Mouse (Mus musculus): ENCODE measurements at regions not wholly inside any gene's neighbourhood (a gene's known extent, or its start where the extent isn't known, plus 50 kb on each side); places are given as distances from the start of the nearest gene placed in this dataset.

DNA sequence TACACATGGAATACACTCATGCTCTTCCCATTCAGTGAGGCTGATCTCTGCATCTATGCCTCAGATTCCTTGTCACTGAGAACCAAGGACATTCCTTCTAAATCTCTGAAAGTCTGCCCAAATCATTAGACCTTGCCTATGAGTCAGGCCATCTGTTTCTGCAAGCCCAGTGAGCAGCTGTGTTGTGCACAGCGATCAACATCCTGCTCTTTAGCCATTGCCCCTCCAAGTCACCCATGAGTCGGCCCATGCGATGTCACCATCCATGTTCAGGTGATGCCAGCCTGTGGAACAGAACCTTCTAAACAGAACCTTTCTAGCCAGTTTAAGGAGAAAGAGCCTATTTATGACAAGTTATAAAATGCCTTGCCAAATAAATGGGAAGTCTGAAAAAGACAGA lies 66.4 kb upstream of the Sfrp2 start:
- DNase-seq: no peak

DNA sequence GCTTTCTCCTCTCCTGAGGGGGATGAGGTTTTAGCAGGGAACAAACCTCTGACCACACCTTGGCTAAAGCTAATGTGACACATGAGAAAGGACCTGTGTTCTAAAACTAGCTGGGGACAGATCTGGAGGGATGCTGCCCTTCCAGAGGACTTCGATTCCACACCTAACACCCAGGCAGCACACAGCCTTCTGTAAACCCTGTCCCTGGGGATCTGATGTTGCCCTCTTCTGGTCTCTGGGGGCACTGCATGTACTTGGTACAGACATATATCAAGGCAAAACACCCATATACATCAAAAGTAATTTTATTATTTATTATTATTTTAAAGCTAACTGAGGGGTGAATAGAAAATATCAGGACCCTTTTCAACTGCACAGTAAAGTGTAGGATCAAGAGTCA lies 65.0 kb upstream of the Sfrp2 start:
- DNase-seq: peak in 1 of 2 experiments; percentile 42

DNA sequence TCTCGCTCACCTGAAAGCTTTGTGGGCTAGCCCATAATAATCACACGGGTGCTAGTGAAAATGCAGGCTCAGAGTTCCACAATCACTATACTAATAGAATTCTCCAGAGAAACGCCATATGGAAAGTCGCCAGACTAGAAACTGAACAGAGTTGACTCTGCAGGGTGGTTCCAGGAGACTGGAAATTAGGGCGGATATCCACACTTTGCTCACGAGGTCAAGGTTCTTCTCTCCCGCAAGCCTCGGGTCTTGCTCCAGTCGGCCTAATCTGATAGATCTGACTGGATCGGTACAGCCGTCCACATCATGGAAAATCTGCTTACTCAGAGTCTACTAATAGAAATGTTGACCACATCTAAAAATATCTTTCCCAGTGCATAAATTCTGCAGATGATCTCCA lies 61.6 kb upstream of the Sfrp2 start:
- DNase-seq: no peak

DNA sequence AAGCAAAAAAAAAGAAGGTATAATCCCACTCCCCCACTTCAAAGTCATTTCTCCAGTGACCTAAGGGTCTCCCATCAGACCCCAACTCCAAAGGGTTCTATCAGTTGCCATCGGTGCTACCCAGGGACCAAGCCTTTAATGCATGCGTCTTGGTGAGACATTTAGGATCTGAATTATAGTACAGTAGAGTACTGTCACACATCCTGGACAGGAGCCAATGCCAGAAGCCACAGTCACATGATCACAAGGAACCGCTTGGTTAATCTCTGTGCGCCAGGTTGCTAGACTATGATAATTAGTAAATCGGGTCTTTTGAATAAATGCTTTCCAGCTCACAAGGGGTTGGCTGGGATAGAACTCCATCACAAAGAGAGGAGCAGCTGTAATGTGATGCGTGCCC lies 60.9 kb upstream of the Sfrp2 start:
- DNase-seq: no peak

DNA sequence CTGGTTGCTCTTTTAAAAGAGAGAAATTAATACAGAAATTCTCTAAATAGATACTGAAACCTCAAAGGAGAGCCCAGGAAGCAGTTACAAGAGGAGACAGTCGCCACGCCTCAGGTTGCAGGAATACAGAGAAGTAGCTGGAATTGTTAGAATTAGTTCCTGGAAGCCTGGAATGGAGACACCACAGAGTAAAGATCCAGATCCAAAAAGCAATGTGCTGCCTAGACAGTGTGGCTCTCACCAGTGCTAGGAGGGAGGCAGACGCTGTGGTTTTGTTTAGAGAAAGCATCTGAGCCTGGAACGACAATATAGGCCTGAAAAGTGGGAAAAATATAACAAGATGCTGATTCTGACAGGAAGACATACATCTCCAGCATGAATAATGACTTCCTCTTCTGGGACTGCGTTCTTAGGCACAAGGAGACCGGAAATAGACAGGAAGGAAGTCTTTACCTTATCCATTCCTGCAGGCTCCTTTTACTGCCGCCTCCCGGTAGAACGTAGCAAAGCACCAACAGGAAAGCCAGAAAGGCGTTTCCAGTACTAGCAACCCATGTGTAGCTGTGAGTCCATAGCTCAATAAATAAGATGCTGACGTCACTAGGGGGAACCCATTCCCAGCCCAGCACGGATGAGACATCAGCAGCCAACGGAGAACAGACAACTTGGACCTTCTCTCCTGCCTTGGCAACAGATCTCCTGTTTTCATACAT lies 59.4 kb upstream of the Sfrp2 start:
- DNase-seq: peak; percentile 54 to 62

DNA sequence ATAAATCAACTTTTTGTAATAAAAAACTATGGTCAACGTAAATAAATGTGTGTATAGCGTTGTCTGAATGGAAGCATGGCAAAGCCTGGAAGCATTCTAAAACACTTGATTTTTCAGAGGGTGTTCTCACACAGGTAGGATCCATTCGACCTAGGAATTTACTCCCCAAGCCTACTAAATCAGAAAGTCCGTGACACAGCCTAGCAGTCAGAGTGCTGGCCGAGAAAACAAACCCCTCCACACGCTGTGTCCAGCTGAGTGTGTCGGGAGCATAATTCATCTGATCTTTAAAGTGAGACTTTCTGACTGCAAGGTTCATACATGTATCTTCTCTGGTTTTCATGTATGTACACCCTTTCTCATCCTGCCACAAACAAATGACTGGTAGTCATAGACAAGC lies 58.8 kb upstream of the Sfrp2 start:
- no peak for DNase-seq

DNA sequence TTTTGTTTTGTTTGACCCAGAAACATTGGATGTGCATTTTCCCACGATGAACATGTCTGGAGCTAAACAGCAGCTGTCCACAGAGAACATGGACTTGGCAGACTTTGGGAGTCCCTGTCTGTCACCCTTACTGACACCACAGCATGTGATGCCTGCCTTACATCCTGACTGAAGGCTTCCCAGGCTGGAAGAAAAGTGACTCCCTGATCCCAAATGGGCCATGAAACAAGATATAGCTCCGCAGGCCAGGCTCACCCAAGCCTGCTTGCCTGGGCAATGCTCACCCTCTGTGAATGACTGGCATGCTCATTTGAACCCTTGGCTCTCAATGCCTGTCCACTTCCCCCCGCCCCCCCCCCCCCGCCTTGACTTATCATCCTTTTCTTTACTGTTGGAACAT lies 57.1 kb upstream of the Sfrp2 start:
- DNase-seq: peak in 1 of 2 experiments; percentile 39

DNA sequence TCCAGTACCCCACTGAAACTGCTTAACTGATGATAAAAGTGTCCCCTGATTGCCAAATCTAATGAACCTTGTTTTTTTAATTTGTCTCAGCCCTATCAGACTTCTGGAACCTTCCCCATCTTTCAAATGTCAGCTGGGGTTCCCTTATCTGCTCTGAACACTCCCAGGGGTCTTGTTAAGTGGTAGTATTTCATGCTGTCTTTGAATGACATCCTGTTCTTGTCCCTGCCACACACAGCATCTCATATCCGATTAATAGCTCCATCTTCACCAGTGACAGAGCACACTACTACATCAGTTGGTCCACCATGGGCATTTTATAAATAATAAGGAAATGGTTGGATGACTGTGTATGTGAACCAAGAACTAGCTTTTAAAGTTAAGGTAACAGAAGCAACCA lies 56.6 kb upstream of the Sfrp2 start:
- DNase-seq: no peak

DNA sequence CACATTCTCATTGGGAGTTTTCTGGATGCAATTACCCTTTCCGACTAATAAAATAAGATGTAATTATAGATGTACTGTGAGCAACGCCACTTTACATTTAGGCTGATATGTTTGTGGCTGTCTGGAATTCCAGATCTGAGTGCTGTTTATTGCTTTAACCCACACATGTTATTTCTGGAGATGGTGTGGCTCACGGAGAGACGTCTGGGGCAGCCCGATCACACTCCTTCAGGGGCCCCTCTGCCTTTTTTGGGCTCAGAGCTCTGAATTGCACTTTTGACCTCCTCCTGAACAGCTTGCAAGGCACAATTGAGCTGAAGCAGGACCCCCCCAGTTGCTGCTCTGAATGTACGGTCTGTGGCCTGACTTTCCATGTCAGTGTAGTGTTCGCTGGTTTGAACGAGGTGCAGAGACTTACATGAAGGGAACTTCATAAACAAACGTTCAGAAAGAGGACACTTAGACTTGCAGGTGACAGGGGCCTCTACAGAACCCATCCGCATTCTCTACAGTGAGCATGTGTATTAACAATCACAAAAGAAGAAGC lies 55.1 kb upstream of the Sfrp2 start:
- DNase-seq: peak in 1 of 2 experiments; percentile 40

DNA sequence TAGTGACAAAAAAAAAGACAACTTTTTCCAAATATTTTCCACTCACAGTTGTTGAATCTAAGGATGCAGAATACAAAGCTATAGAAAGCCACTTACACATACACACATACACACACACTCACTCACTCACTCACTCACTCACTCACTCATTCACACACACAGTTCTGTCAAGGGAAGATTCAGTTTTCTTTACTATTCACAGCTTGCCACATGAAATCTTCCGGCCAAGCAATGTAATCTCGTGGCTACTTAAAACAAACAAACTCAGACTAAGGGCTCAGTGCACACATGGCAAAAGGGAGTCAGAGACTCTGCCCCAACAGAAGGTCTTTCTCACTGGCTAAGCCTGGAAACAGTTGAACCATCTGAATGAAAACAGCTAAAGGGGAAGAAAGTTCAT lies 53.8 kb upstream of the Sfrp2 start:
- DNase-seq: no peak

DNA sequence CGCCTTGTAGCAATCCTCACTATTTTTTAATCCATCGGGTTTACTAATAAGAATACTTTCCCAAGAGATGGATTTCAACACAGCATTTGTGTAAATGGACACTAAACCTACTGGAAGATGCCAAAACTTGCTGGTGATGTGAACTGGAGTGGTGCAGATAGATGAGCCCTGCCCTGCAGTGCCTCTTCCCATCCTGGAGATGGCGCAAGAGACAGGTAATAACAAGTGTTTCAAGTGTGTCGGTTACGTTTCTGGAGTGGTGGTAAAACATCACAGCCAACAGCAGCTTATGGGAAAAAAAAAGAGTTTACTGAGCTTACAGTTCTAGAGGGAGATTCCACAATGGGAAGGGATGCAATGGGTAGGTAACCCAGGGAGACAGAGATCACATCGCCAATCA lies 51.5 kb upstream of the Sfrp2 start:
- DNase-seq: no peak

Data from lung, postnatal 4 days (tissue).